Comparison of ENCODE assay signal across 9 mouse cellular contexts in the genomic region with DNA sequence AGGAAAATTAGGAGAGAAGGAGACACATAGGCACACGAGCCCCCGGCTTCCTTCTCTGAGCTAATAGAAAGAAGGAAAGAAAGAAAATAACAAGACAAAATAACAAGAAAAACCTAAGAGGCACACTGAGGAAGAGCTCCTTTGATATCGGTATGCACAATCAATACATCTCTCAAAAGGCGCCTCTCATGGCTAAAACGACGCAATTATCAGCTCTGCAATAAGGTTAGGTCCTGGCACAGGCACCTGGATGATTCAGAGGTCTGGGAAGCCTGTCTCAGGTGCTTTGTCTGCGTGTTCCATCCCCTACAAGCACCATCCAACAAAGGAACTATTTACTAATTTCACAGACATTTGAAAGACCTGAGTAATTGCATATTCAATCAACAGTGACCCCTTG. TPM values are rescaled to one million over a fixed set of nuclear protein-coding genes. Genes with fewer than 3 reads are reported as not detected.
DNase-seq lines count a peak whose midpoint lies in the region; ATAC-seq and TF ChIP-seq lines count a peak whose summit lies in the region.
"Had no signal": no experiment of that assay in that cellular context is flagged by ENCODE, and none has a peak within 500 bp of the region (broad histone marks: within the 10 kb centered on the region; RNA-seq: fewer than 3 reads in every experiment).

No protein-coding gene starts in this region.

- H3K36me3 ChIP-seq in lung, embryonic 14.5 days (ENCODE audit: insufficient read depth), result peaks cover 19% of the 10 kb centered on the region
- H3K36me3 ChIP-seq in intestine, embryonic 16.5 days (ENCODE audit: control insufficient read depth, insufficient read depth, low read length), result no peaks in the 10 kb centered on the region
- no peaks in the 10 kb centered on the region for H3K36me3 ChIP-seq in neural tube, embryonic 15.5 days

- H3K27ac ChIP-seq in lung, embryonic 14.5 days (ENCODE audit: low read depth), result no peak overlapping the region
- no peak overlapping the region for H3K27ac ChIP-seq in intestine, embryonic 16.5 days (ENCODE audit: low read length)
- peak overlapping the region; percentile 19; the same call in 1 of the 2 replicates for H3K27ac ChIP-seq in neural tube, embryonic 15.5 days (replicated peaks)

- DNase-seq in embryo, embryonic 11 days, result peak; percentile 7
- DNase-seq in embryo, embryonic 10 days (ENCODE audit: low spot score), result no peak
- no peak for DNase-seq in lung, embryonic 14.5 days
- no peak for DNase-seq in lung, postnatal 25 days (ENCODE audit: low spot score)
- no peak for DNase-seq in thymus, postnatal 14 days
- no peak for DNase-seq in natural killer cell, adult 2 months (ENCODE audit: low spot score in 2 of 2)
- DNase-seq: layer of hippocampus, postnatal 36 days had no signal

- WGBS in lung, embryonic 14.5 days, result 16% methylated on average over 7 of the region's 7 CpGs
- 53% methylated on average over 7 of the region's 7 CpGs for WGBS in intestine, embryonic 16.5 days
- 30% methylated on average over 7 of the region's 7 CpGs for WGBS in neural tube, embryonic 15.5 days

- H3K27me3 ChIP-seq in lung, embryonic 14.5 days (ENCODE audit: insufficient read depth, low read length), result no peaks in the 10 kb centered on the region
- H3K27me3 ChIP-seq in intestine, embryonic 16.5 days (replicated peaks; ENCODE audit: control insufficient read depth, insufficient read depth, low read length), result no peaks in the 10 kb centered on the region
- H3K27me3 ChIP-seq in neural tube, embryonic 15.5 days (replicated peaks), result no peaks in the 10 kb centered on the region

- H3K4me3 ChIP-seq in lung, embryonic 14.5 days (ENCODE audit: low read depth, low read length), result peak overlapping the region; percentile 69
- peak overlapping the region; percentile 0; the same call in 1 of the 2 replicates for H3K4me3 ChIP-seq in intestine, embryonic 16.5 days (ENCODE audit: low read length)
- H3K4me3 ChIP-seq in neural tube, embryonic 15.5 days (replicated peaks), result peak overlapping the region; percentile 76

- no peak for ATAC-seq in lung, embryonic 14.5 days (ENCODE audit: insufficient read depth)
- no peak for ATAC-seq in intestine, embryonic 16.5 days
- no peak for ATAC-seq in neural tube, embryonic 15.5 days (ENCODE audit: low FRiP score)

- peak overlapping the region; percentile 92 for H3K9ac ChIP-seq in lung, embryonic 14.5 days
- no peak overlapping the region for H3K9ac ChIP-seq in intestine, embryonic 16.5 days (ENCODE audit: low read depth, low read length)
- peak overlapping the region; percentile 30; the same call in 1 of the 2 replicates for H3K9ac ChIP-seq in neural tube, embryonic 15.5 days (replicated peaks)

- H3K4me2 ChIP-seq in lung, embryonic 14.5 days, result peak overlapping the region; percentile 68
- peak overlapping the region; percentile 46 for H3K4me2 ChIP-seq in intestine, embryonic 16.5 days (ENCODE audit: low read depth, low read length)
- H3K4me2 ChIP-seq in neural tube, embryonic 15.5 days, result peak overlapping the region; percentile 61

- TF ChIP-seq CTCF in lung, embryonic 14.5 days (IDR thresholded peaks at IDR 0.05; ENCODE audit: low read depth), result no peak

- peaks cover 20% of the 10 kb centered on the region for H3K4me1 ChIP-seq in lung, embryonic 14.5 days (ENCODE audit: insufficient read depth)
- peaks cover 6% of the 10 kb centered on the region for H3K4me1 ChIP-seq in intestine, embryonic 16.5 days (ENCODE audit: control insufficient read depth, insufficient read depth, low read length)
- H3K4me1 ChIP-seq in neural tube, embryonic 15.5 days, result peaks cover 46% of the 10 kb centered on the region

- no peaks in the 10 kb centered on the region for H3K9me3 ChIP-seq in lung, embryonic 14.5 days (ENCODE audit: low read depth, low read length)
- no peaks in the 10 kb centered on the region for H3K9me3 ChIP-seq in intestine, embryonic 16.5 days (ENCODE audit: control insufficient read depth, low read length)
- no peaks in the 10 kb centered on the region for H3K9me3 ChIP-seq in neural tube, embryonic 15.5 days (replicated peaks)

RNA-seq across cellular contexts. Expression of a gene that starts 5.8 kb away (rescaled TPM):
- 48.8 TPM in 2 replicates for polyA plus RNA-seq in lung, embryonic 14.5 days (2014; fragmentation: Nextera tagmentation; extraction: Ambion mirVana)
- polyA plus RNA-seq in intestine, embryonic 16.5 days (2015; fragmentation: Nextera tagmentation; extraction: Ambion mirVana), result 16.4 and 17.2 TPM in 2 replicates
- 28.8 and 31.4 TPM in 2 replicates for polyA plus RNA-seq in neural tube, embryonic 15.5 days (2015; fragmentation: Nextera tagmentation; extraction: Ambion mirVana)

Comparison
In these comparisons a context has a peak if more than half of its experiments do, and no peak if none do; other contexts are left out.
1. H3K4me3 ChIP-seq: peak in every context shown above with its lines; median percentile 76 in neural tube, embryonic 15.5 days; 69 in lung, embryonic 14.5 days; 0 in intestine, embryonic 16.5 days.